Mouse (Mus musculus) limb, embryonic 12.5 days (tissue): ENCODE data around the gene Lsm2. TPM values are rescaled to one million over a fixed set of nuclear protein-coding genes. Genes with fewer than 3 reads are reported as not detected.

Experiments used
- ATAC-seq: fragments of 200-750 bp; cut with Nextera tagmentation; 2 replicates; pipeline ENCODE4 v1.8.0; 2017; ENCODE audit warnings: low read depth, moderate TSS enrichment; ENCODE audit not compliant: insufficient number of reproducible peaks, insufficient read depth, low FRiP score, low TSS enrichment
- H3K27ac ChIP-seq: fragments of 300-500 bp; sonication (generic); 2 replicates; pipeline ENCODE4 v1.5.1; 2016; ENCODE audit warnings: mild to moderate bottlenecking, moderate library complexity
- H3K27me3 ChIP-seq: fragments of 300-500 bp; sonication (generic); 2 replicates; pipeline ENCODE4 v1.6.1; 2016; ENCODE audit warnings: mild to moderate bottlenecking, moderate library complexity
- H3K36me3 ChIP-seq: fragments of 300-500 bp; sonication (generic); 2 replicates; pipeline ENCODE4 v1.6.1; 2016; ENCODE audit warnings: mild to moderate bottlenecking, moderate library complexity
- H3K4me1 ChIP-seq: fragments of 300-500 bp; sonication (generic); replicated peaks from 2 replicates; pipeline ENCODE4 v1.6.1; 2016
- H3K4me2 ChIP-seq: fragments of 300-500 bp; sonication (generic); 2 replicates; pipeline ENCODE4 v1.6.1; 2016; ENCODE audit warnings: mild to moderate bottlenecking, moderate library complexity
- H3K4me3 ChIP-seq: fragments of 300-500 bp; sonication (generic); replicated peaks from 2 replicates; pipeline ENCODE4 v1.5.1; 2016; ENCODE audit warnings: mild to moderate bottlenecking
- H3K9ac ChIP-seq: fragments of 300-500 bp; sonication (generic); replicated peaks from 2 replicates; pipeline ENCODE4 v1.6.1; 2016; ENCODE audit warnings: mild to moderate bottlenecking, moderate library complexity
- H3K9me3 ChIP-seq: fragments of 300-500 bp; sonication (generic); 2 replicates; pipeline ENCODE4 v1.6.1; 2016; ENCODE audit warnings: mild to moderate bottlenecking, moderate library complexity
- WGBS: fragments of 180-500 bp; shearing (Covaris S2); methylation state at CpG from one replicate; pipeline ENCODE4 v1.1.7; 2016; 5-methylcytosine and 5-hydroxymethylcytosine counted together
- polyA plus RNA-seq: library from polyadenylated mRNA; unstranded; fragments of >200 nt; fragmentation: Nextera tagmentation; extraction: Ambion mirVana; gene quantifications from 2 replicates; pipeline ENCODE4 v1.2.1, GENCODE M21; 2016

Lsm2 gene
- polyA plus RNA-seq, 1 experiment from 2014 or later: 234 TPM

- no peak overlapping the region for H3K27ac ChIP-seq
- no peak overlapping the region for H3K9ac ChIP-seq
- H3K27me3 ChIP-seq: no peaks in the 10 kb centered on the region
- WGBS: 81% methylated on average over 10 of the region's 10 CpGs
- no peak for ATAC-seq
- H3K4me2 ChIP-seq: no peak overlapping the region
- H3K4me1 ChIP-seq: peaks cover 9% of the 10 kb centered on the region
- no peak overlapping the region for H3K4me3 ChIP-seq
- no peaks in the 10 kb centered on the region for H3K9me3 ChIP-seq
- peaks cover 52% of the 10 kb centered on the region for H3K36me3 ChIP-seq
These were observed 35.4 kb downstream of the Lsm2 start for GRCm38 (mm10) chr17:35016791-35017705.

- Histone ChIP-seq H3K27me3 (no peaks in the 10 kb centered on the region), H3K4me2 (no peak overlapping the region), H3K4me3 (no peak overlapping the region), H3K9me3 (no peaks in the 10 kb centered on the region), H3K36me3 (peaks cover 46% of the 10 kb centered on the region), H3K9ac (no peak overlapping the region), H3K4me1 (peaks cover 9% of the 10 kb centered on the region), H3K27ac (no peak overlapping the region)
- WGBS: 70% methylated on average over 14 of the region's 14 CpGs
- ATAC-seq: no peak
These were observed 36.0 kb downstream of the Lsm2 start for GRCm38 (mm10) chr17:35017706-35018030.

DNA sequence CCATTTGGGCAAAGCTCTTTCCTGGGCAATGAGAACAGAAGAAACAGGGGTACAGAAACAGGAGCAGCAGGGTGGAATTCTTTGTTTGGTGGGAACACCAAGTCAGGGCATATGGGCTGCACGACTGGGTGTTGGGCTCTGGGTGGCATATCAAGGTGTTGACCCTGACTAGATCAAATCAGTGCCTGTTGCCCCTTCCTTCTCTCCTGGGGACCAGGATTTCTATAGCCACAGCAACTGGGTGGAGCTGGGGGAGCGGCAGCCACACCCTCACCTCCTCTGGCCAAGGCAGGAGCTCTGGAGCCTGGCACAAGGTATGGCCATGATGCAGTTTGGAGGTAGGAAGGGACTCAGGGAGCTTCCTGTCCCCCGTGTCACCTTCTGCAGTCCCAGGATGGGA, 36.5 kb downstream of the Lsm2 start:
- Histone ChIP-seq H3K27ac (no peak overlapping the region), H3K27me3 (no peaks in the 10 kb centered on the region), H3K9ac (no peak overlapping the region), H3K9me3 (no peaks in the 10 kb centered on the region), H3K4me1 (peaks cover 9% of the 10 kb centered on the region), H3K4me3 (no peak overlapping the region), H3K36me3 (peaks cover 41% of the 10 kb centered on the region), H3K4me2 (no peak overlapping the region)
- 81% methylated on average over 3 of the region's 3 CpGs for WGBS
- no peak for ATAC-seq

DNA sequence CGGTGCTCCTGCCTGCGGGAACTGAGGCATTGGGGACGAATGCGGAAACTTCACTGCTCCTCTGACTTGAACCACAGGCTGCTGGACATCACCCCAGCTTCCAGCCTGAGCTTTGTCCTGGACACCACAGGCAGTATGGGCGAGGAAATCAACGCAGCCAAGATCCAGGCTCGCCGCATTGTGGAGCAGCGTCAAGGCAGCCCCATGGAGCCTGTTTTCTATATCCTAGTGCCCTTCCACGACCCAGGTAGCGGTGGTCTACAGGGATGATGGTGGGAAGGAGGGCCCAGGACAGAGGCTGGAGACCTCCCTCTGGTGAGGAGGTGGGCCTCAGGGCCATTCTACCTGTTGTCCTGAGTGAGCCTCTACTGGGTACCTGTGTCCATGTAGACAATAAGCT, 38.2 kb downstream of the Lsm2 start:
- Histone ChIP-seq H3K36me3 (peaks cover 24% of the 10 kb centered on the region), H3K9me3 (no peaks in the 10 kb centered on the region), H3K9ac (no peak overlapping the region), H3K27me3 (no peaks in the 10 kb centered on the region), H3K4me3 (no peak overlapping the region), H3K27ac (no peak overlapping the region), H3K4me1 (peaks cover 9% of the 10 kb centered on the region), H3K4me2 (no peak overlapping the region)
- 76% methylated on average over 11 of the region's 11 CpGs for WGBS
- ATAC-seq: no peak

GRCm38 (mm10) chr17:35020551-35020950, 38.9 kb downstream of the Lsm2 start:
- H3K9ac ChIP-seq: no peak overlapping the region
- WGBS: 86% methylated on average over 8 of the region's 8 CpGs
- no peak overlapping the region for H3K4me3 ChIP-seq
- H3K36me3 ChIP-seq: peaks cover 17% of the 10 kb centered on the region
- peaks cover 9% of the 10 kb centered on the region for H3K4me1 ChIP-seq
- H3K4me2 ChIP-seq: no peak overlapping the region
- no peaks in the 10 kb centered on the region for H3K27me3 ChIP-seq
- no peaks in the 10 kb centered on the region for H3K9me3 ChIP-seq
- ATAC-seq: no peak
- no peak overlapping the region for H3K27ac ChIP-seq

DNA sequence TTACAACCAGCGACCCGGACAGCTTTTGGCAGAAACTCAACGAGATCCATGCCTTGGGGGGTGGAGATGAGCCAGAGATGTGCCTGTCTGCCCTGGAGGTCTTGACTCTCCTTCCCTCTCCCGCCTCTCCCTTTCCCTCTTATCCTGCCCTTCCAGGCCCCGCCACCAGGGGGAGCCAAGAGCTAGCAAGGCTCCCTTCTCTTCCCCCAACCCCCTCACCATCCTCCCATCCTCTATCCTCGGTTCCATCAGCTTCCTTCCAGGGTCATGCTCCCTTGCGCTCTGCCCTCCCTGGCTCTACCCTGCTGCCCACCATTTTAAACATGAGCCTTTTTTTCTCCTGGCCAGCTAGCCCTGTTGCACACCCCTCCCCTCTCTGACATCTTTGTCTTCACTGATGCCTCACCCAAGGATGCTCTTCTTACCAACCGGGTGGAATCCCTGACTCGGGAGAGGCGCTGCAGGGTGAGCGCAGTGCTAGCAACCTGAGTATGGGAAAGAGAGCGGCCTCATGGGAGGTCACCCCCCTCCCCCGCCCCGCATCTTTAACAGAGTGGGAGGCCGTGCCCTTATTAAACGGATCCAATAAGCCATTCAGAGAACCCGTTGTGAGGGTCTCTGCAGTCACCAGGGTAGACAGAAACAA, 39.6 kb downstream of the Lsm2 start:
- ATAC-seq: 0 out of 2 replicates have a peak, but pooled peaks have one; percentile 27
- H3K27ac ChIP-seq: 0 out of 2 replicates have a peak overlapping the region, but pooled peaks have one; percentile 45
- peak overlapping the region; percentile 33 for H3K4me2 ChIP-seq
- 19% methylated on average over 17 of the region's 17 CpGs for WGBS
- H3K36me3 ChIP-seq: peaks cover 10% of the 10 kb centered on the region
- H3K4me1 ChIP-seq: peaks cover 13% of the 10 kb centered on the region
- no peaks in the 10 kb centered on the region for H3K27me3 ChIP-seq
- H3K9ac ChIP-seq: no peak overlapping the region; the same call in 1 of the 2 replicates
- H3K9me3 ChIP-seq: no peaks in the 10 kb centered on the region
- H3K4me3 ChIP-seq: peak overlapping the region; percentile 14; the same call in 1 of the 2 replicates

GRCm38 (mm10) chr17:35021842-35022477, 40.3 kb downstream of the Lsm2 start:
- Histone ChIP-seq H3K4me2 (no peak overlapping the region), H3K9me3 (no peaks in the 10 kb centered on the region), H3K36me3 (peaks cover 3% of the 10 kb centered on the region; the same call in 1 of the 2 replicates), H3K4me3 (no peak overlapping the region), H3K27me3 (no peaks in the 10 kb centered on the region), H3K9ac (no peak overlapping the region; the same call in 1 of the 2 replicates), H3K27ac (no peak overlapping the region), H3K4me1 (peaks cover 14% of the 10 kb centered on the region)
- 74% methylated on average over 6 of the region's 6 CpGs for WGBS
- no peak for ATAC-seq

DNA sequence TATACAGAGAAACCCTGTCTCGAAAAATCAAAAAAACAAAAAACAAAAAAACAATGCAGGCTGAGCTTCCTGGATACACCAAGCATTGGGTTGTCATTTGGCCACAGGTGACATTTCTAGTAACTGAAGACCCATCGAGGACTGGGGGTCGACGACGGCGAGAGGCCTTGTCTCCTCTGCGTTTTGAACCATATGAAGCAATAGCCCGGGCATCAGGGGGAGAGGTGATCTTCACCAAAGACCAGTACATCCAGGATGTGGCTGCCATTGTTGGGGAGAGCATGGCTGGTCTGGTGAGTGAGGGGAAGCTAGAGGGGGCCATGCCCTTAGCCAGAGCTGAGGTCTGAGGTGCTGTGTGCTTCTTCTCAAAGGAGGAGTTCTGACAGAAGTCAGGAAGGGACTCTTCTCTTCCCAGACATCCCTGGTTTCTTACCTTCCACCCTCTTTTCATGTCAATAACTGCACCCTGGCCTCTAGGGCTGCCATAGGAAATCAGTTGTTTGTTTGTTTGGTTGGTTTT, 40.9 kb downstream of the Lsm2 start:
- ATAC-seq: no peak
- WGBS: 94% methylated on average over 8 of the region's 8 CpGs
- Histone ChIP-seq H3K4me2 (no peak overlapping the region), H3K4me3 (no peak overlapping the region), H3K9ac (no peak overlapping the region), H3K36me3 (no peaks in the 10 kb centered on the region), H3K9me3 (no peaks in the 10 kb centered on the region), H3K27me3 (no peaks in the 10 kb centered on the region), H3K4me1 (peaks cover 20% of the 10 kb centered on the region), H3K27ac (no peak overlapping the region)

DNA sequence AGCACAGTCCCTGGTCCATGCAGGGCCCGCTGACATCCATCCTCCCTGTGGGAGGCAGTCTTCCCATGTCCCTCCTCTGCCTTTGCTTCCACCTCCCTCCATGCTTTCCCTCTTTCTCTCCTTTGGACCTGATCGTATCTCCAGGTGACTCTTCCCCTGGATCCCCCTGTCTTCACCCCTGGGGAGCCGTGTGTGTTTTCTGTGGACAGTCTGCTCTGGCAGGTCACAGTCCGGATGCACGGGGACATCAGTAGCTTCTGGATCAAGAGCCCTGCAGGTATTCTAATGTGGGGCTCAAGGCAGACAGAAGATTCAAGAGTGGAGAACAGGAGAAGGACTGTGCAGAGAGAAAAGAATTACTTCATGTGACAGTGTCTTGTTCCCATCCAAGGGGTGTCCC, 41.6 kb downstream of the Lsm2 start:
- Histone ChIP-seq H3K9me3 (no peaks in the 10 kb centered on the region), H3K4me1 (peaks cover 20% of the 10 kb centered on the region), H3K27me3 (no peaks in the 10 kb centered on the region), H3K4me2 (no peak overlapping the region), H3K4me3 (no peak overlapping the region), H3K36me3 (no peaks in the 10 kb centered on the region), H3K9ac (0 out of 2 replicates have a peak overlapping the region, but pooled peaks have one; percentile 0), H3K27ac (no peak overlapping the region)
- ATAC-seq: no peak
- WGBS: 80% methylated on average over 5 of the region's 5 CpGs

DNA sequence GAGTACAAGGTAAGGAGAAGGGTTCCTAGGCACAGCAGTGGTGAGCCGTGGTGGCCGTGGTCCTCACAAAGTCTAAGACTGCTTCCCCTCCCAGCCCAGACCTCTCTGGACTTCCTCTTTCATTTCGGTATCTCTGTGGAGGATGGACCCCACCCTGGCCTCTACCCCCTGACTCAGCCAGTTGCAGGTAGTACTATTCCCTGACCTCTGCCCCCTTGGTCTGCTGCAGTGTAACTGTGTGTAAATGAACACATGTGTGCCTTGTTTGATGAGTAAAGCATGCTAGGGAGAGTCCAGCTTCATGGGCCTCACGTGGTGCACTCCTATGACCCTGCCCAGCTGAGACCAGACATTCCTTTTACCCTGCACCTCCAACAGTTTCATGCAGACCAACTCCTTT, 42.1 kb downstream of the Lsm2 start:
- ATAC-seq: no peak
- 71% methylated on average over 4 of the region's 4 CpGs for WGBS
- Histone ChIP-seq H3K9me3 (no peaks in the 10 kb centered on the region), H3K9ac (no peak overlapping the region), H3K4me2 (no peak overlapping the region), H3K4me1 (peaks cover 20% of the 10 kb centered on the region), H3K36me3 (no peaks in the 10 kb centered on the region), H3K27me3 (no peaks in the 10 kb centered on the region), H3K4me3 (no peak overlapping the region), H3K27ac (no peak overlapping the region)

DNA sequence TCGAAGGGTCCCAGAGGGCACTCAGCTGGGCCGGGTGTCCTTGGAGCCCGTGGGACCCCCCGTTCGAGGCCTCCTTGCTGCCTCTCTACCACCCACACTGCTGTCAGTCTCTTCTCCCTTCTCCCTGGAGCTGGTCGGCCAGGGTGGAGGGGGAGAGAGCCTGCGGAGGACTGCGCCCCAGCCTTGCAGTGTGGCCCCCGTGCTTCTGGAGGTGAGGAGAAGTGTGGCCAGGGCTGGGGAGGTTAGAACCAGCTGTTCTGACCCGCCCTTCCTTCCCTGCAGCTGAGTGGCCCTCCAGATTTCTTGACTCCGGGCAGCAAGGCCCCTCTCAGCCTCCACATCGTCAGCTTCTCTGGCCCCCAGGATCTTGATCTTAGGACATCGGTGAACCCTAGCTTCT, 42.6 kb downstream of the Lsm2 start:
- Histone ChIP-seq H3K27me3 (no peaks in the 10 kb centered on the region), H3K36me3 (no peaks in the 10 kb centered on the region), H3K27ac (no peak overlapping the region), H3K4me1 (peaks cover 20% of the 10 kb centered on the region), H3K4me3 (no peak overlapping the region), H3K9me3 (no peaks in the 10 kb centered on the region), H3K9ac (peak overlapping the region; percentile 45; the same call in 1 of the 2 replicates), H3K4me2 (no peak overlapping the region)
- 82% methylated on average over 13 of the region's 13 CpGs for WGBS
- ATAC-seq: no peak
